Mouse (Mus musculus): ENCODE measurements at regions not wholly inside any gene's neighbourhood (a gene's known extent, or its start where the extent isn't known, plus 50 kb on each side); places are given as distances from the start of the nearest gene placed in this dataset.

- H3K27me3 ChIP-seq (ENCODE audit: control insufficient read depth, insufficient read depth, low read length) = no peaks in the 10 kb centered on the region
- H3K4me1 ChIP-seq (ENCODE audit: control insufficient read depth, insufficient read depth, low read length) = no peaks in the 10 kb centered on the region
- 95% methylated on average over 1 of the region's 1 CpGs for WGBS
- TF ChIP-seq POLR2A (IDR thresholded peaks at IDR 0.05; ENCODE audit: borderline replicate concordance, insufficient read depth, low read length) (no peak), CTCF (IDR thresholded peaks at IDR 0.05; ENCODE audit: borderline replicate concordance, insufficient read depth, low read depth, low read length) (no peak)
- DNase-seq = no peak
- no peak overlapping the region for H3K4me3 ChIP-seq (replicated peaks; ENCODE audit: insufficient read depth, low read depth, low read length)
- H3K27ac ChIP-seq (ENCODE audit: insufficient read depth, low read length) = no peak overlapping the region
Observed at GRCm38 (mm10) chr13:28732475-28732874, 221.0 kb downstream of the Sox4 start.

- 87% methylated on average over 3 of the region's 3 CpGs for WGBS
- H3K27ac ChIP-seq (ENCODE audit: insufficient read depth, low read length) = no peak overlapping the region
- no peak overlapping the region for H3K4me3 ChIP-seq (replicated peaks; ENCODE audit: insufficient read depth, low read depth, low read length)
- no peak for TF ChIP-seq CTCF (IDR thresholded peaks at IDR 0.05; ENCODE audit: borderline replicate concordance, insufficient read depth, low read depth, low read length)
- no peak for TF ChIP-seq POLR2A (IDR thresholded peaks at IDR 0.05; ENCODE audit: borderline replicate concordance, insufficient read depth, low read length)
- no peaks in the 10 kb centered on the region for H3K27me3 ChIP-seq (ENCODE audit: control insufficient read depth, insufficient read depth, low read length)
- DNase-seq = no peak
- no peaks in the 10 kb centered on the region for H3K4me1 ChIP-seq (ENCODE audit: control insufficient read depth, insufficient read depth, low read length)
Observed at GRCm38 (mm10) chr13:28732036-28732435, 221.5 kb downstream of the Sox4 start.

- 96% methylated on average over 8 of the region's 8 CpGs for WGBS
Observed at GRCm38 (mm10) chr13:28730059-28730580, 223.4 kb downstream of the Sox4 start.

GRCm38 (mm10) chr13:28728768-28729167 is 224.7 kb downstream of the Sox4 start:
- WGBS = 90% methylated on average over 5 of the region's 5 CpGs
- TF ChIP-seq CTCF (IDR thresholded peaks at IDR 0.05; ENCODE audit: borderline replicate concordance, insufficient read depth, low read depth, low read length) = no peak
- no peak for TF ChIP-seq POLR2A (IDR thresholded peaks at IDR 0.05; ENCODE audit: borderline replicate concordance, insufficient read depth, low read length)
- DNase-seq = no peak
- H3K27me3 ChIP-seq (ENCODE audit: control insufficient read depth, insufficient read depth, low read length) = no peaks in the 10 kb centered on the region
- H3K27ac ChIP-seq (ENCODE audit: insufficient read depth, low read length) = no peak overlapping the region
- H3K4me1 ChIP-seq (ENCODE audit: control insufficient read depth, insufficient read depth, low read length) = no peaks in the 10 kb centered on the region
- H3K4me3 ChIP-seq (replicated peaks; ENCODE audit: insufficient read depth, low read depth, low read length) = no peak overlapping the region

More at GRCm38 (mm10) chr13:28730059-28730580, 223.4 kb downstream of the Sox4 start:
- H3K4me1 ChIP-seq (ENCODE audit: control insufficient read depth, insufficient read depth, low read length) = no peaks in the 10 kb centered on the region
- no peak overlapping the region for H3K27ac ChIP-seq (ENCODE audit: insufficient read depth, low read length)
- DNase-seq = no peak
- H3K27me3 ChIP-seq (ENCODE audit: control insufficient read depth, insufficient read depth, low read length) = no peaks in the 10 kb centered on the region
- H3K4me3 ChIP-seq (replicated peaks; ENCODE audit: insufficient read depth, low read depth, low read length) = no peak overlapping the region
- TF ChIP-seq POLR2A (IDR thresholded peaks at IDR 0.05; ENCODE audit: borderline replicate concordance, insufficient read depth, low read length) (no peak), CTCF (IDR thresholded peaks at IDR 0.05; ENCODE audit: borderline replicate concordance, insufficient read depth, low read depth, low read length) (no peak)

- DNase-seq = no peak
- 94% methylated on average over 3 of the region's 3 CpGs for WGBS
- TF ChIP-seq CTCF (IDR thresholded peaks at IDR 0.05; ENCODE audit: borderline replicate concordance, insufficient read depth, low read depth, low read length) (no peak), POLR2A (IDR thresholded peaks at IDR 0.05; ENCODE audit: borderline replicate concordance, insufficient read depth, low read length) (no peak)
Observed at GRCm38 (mm10) chr13:28724300-28724699, 229.2 kb downstream of the Sox4 start.

GRCm38 (mm10) chr13:28722074-28722473 is 231.4 kb downstream of the Sox4 start:
- Histone ChIP-seq H3K27ac (ENCODE audit: insufficient read depth, low read length) (no peak overlapping the region), H3K4me1 (ENCODE audit: control insufficient read depth, insufficient read depth, low read length) (peaks cover 4% of the 10 kb centered on the region), H3K27me3 (ENCODE audit: control insufficient read depth, insufficient read depth, low read length) (no peaks in the 10 kb centered on the region), H3K4me3 (replicated peaks; ENCODE audit: insufficient read depth, low read depth, low read length) (no peak overlapping the region)
- no peak for TF ChIP-seq CTCF (IDR thresholded peaks at IDR 0.05; ENCODE audit: borderline replicate concordance, insufficient read depth, low read depth, low read length)
- no peak for TF ChIP-seq POLR2A (IDR thresholded peaks at IDR 0.05; ENCODE audit: borderline replicate concordance, insufficient read depth, low read length)
- DNase-seq = no peak
- WGBS = 77% methylated on average over 2 of the region's 2 CpGs

More at GRCm38 (mm10) chr13:28724300-28724699, 229.2 kb downstream of the Sox4 start:
- Histone ChIP-seq H3K27me3 (ENCODE audit: control insufficient read depth, insufficient read depth, low read length) (no peaks in the 10 kb centered on the region), H3K4me1 (ENCODE audit: control insufficient read depth, insufficient read depth, low read length) (peaks cover 4% of the 10 kb centered on the region), H3K27ac (ENCODE audit: insufficient read depth, low read length) (no peak overlapping the region), H3K4me3 (replicated peaks; ENCODE audit: insufficient read depth, low read depth, low read length) (no peak overlapping the region)

GRCm38 (mm10) chr13:28721548-28721981 is 231.9 kb downstream of the Sox4 start:
- no peak for TF ChIP-seq CTCF (IDR thresholded peaks at IDR 0.05; ENCODE audit: borderline replicate concordance, insufficient read depth, low read depth, low read length)
- TF ChIP-seq POLR2A (IDR thresholded peaks at IDR 0.05; ENCODE audit: borderline replicate concordance, insufficient read depth, low read length) = no peak
- Histone ChIP-seq H3K27ac (ENCODE audit: insufficient read depth, low read length) (no peak overlapping the region), H3K4me3 (replicated peaks; ENCODE audit: insufficient read depth, low read depth, low read length) (no peak overlapping the region), H3K27me3 (ENCODE audit: control insufficient read depth, insufficient read depth, low read length) (no peaks in the 10 kb centered on the region), H3K4me1 (ENCODE audit: control insufficient read depth, insufficient read depth, low read length) (peaks cover 4% of the 10 kb centered on the region)
- 24% methylated on average over 11 of the region's 11 CpGs for WGBS
- peak; percentile 20 to 33 for DNase-seq

- H3K4me1 ChIP-seq (ENCODE audit: control insufficient read depth, insufficient read depth, low read length) = peaks cover 4% of the 10 kb centered on the region
- no peak overlapping the region for H3K4me3 ChIP-seq (replicated peaks; ENCODE audit: insufficient read depth, low read depth, low read length)
- WGBS = 47% methylated on average over 11 of the region's 11 CpGs
- TF ChIP-seq CTCF (IDR thresholded peaks at IDR 0.05; ENCODE audit: borderline replicate concordance, insufficient read depth, low read depth, low read length) (no peak), POLR2A (IDR thresholded peaks at IDR 0.05; ENCODE audit: borderline replicate concordance, insufficient read depth, low read length) (no peak)
- H3K27ac ChIP-seq (ENCODE audit: insufficient read depth, low read length) = no peak overlapping the region
- no peaks in the 10 kb centered on the region for H3K27me3 ChIP-seq (ENCODE audit: control insufficient read depth, insufficient read depth, low read length)
- peak in 1 of 2 experiments; percentile 3 for DNase-seq
Observed at GRCm38 (mm10) chr13:28720639-28721239, 232.8 kb downstream of the Sox4 start.
